8 mouse cellular contexts compared by ENCODE assay signal in genomic region chr6:59208685-59209298, GRCm38 (mm10). TPM values are rescaled to one million over a fixed set of nuclear protein-coding genes. Genes with fewer than 3 reads are reported as not detected.
A peak's percentile ranks its signal among the peaks of the same experiment; 100 is the strongest.
DNase-seq lines count a peak whose midpoint lies in the region; ATAC-seq and TF ChIP-seq lines count a peak whose summit lies in the region.

TSS of gene Tigd2 (plus strand) at chr6:59208870.

- TF ChIP-seq EP300 in heart, postnatal 0 days (IDR thresholded peaks at IDR 0.05; ENCODE audit: low read depth): no peak

- peak; percentile 86 for TF ChIP-seq CTCF in heart, postnatal 0 days (IDR thresholded peaks at IDR 0.05; ENCODE audit: low read depth)
- TF ChIP-seq CTCF in testis, adult 2 months (IDR thresholded peaks at IDR 0.05; ENCODE audit: control insufficient read depth, insufficient read depth, insufficient replicate concordance, low read depth, low read length): peak; percentile 74

- H3K4me3 ChIP-seq in forebrain, embryonic 11.5 days (ENCODE audit: low read depth, low read length): peak within 1 kb of the TSS; percentile 68
- H3K4me3 ChIP-seq in heart, postnatal 0 days (ENCODE audit: low read depth, low read length): peak within 1 kb of the TSS; percentile 70
- H3K4me3 ChIP-seq in liver, embryonic 16.5 days (ENCODE audit: low read depth, low read length): peak within 1 kb of the TSS; percentile 80
- H3K4me3 ChIP-seq in neural tube, embryonic 13.5 days: peak within 1 kb of the TSS; percentile 85
- peak within 1 kb of the TSS; percentile 98 for H3K4me3 ChIP-seq in testis, adult 2 months (ENCODE audit: control insufficient read depth, low read depth, low read length)

- DNase-seq in CD8-positive naive resting alpha-beta T cell, adult 2 months (ENCODE audit: low read depth in 2 of 2, low spot score in 2 of 2): peak; percentile 89
- DNase-seq in c-Kit-positive CD71-negative TER-119-negative erythroid progenitor cells, embryonic 14.5 days (ENCODE audit: low read depth): peak; percentile 77
- peak; percentile 97 for DNase-seq in forebrain, embryonic 11.5 days (ENCODE audit: low spot score)
- peak; percentile 83 for DNase-seq in heart, postnatal 0 days (ENCODE audit: low spot score)
- peak; percentile 97 for DNase-seq in kidney, postnatal 4 days

- TF ChIP-seq POLR2A in testis, adult 2 months (IDR thresholded peaks at IDR 0.05; ENCODE audit: control insufficient read depth, low read depth, low read length): peak; percentile 66

- no peaks in the 10 kb centered on the region for H3K9me3 ChIP-seq in forebrain, embryonic 11.5 days (ENCODE audit: control insufficient read depth, low read length)
- no peaks in the 10 kb centered on the region for H3K9me3 ChIP-seq in heart, postnatal 0 days (replicated peaks; ENCODE audit: control insufficient read depth, low read length)
- no peaks in the 10 kb centered on the region for H3K9me3 ChIP-seq in liver, embryonic 16.5 days (replicated peaks; ENCODE audit: control insufficient read depth, low read length)
- H3K9me3 ChIP-seq in neural tube, embryonic 13.5 days: no peaks in the 10 kb centered on the region

- no peak within 1 kb of the TSS for H3K27ac ChIP-seq in forebrain, embryonic 11.5 days (ENCODE audit: low read depth, low read length)
- H3K27ac ChIP-seq in heart, postnatal 0 days (ENCODE audit: low read depth): peak within 1 kb of the TSS; percentile 83
- H3K27ac ChIP-seq in liver, embryonic 16.5 days (ENCODE audit: low read length): peak within 1 kb of the TSS; percentile 77
- H3K27ac ChIP-seq in neural tube, embryonic 13.5 days (replicated peaks): peak within 1 kb of the TSS; percentile 88
- H3K27ac ChIP-seq in testis, adult 2 months (ENCODE audit: control insufficient read depth, insufficient read depth, low read depth, low read length): peak within 1 kb of the TSS; percentile 83

- H3K4me1 ChIP-seq in forebrain, embryonic 11.5 days (replicated peaks; ENCODE audit: control insufficient read depth, insufficient read depth, low read length): no peaks in the 10 kb centered on the region
- H3K4me1 ChIP-seq in heart, postnatal 0 days (ENCODE audit: control insufficient read depth, insufficient read depth): 0 out of 2 replicates have a peak, but pooled peaks cover 3% of the 10 kb centered on the region
- H3K4me1 ChIP-seq in liver, embryonic 16.5 days (ENCODE audit: control insufficient read depth, low read depth, low read length): peaks cover 3% of the 10 kb centered on the region
- H3K4me1 ChIP-seq in neural tube, embryonic 13.5 days (replicated peaks): peaks cover 6% of the 10 kb centered on the region
- peaks cover 7% of the 10 kb centered on the region for H3K4me1 ChIP-seq in testis, adult 2 months (ENCODE audit: control insufficient read depth, insufficient read depth, low read length)

- WGBS in forebrain, embryonic 11.5 days: under 1% methylated on average over 62 of the region's 62 CpGs
- WGBS in heart, postnatal 0 days: under 1% methylated on average over 56 of the region's 62 CpGs
- WGBS in liver, embryonic 16.5 days (ENCODE audit: insufficient replicate concordance): under 1% methylated on average over 62 of the region's 62 CpGs
- 1% methylated on average over 62 of the region's 62 CpGs for WGBS in neural tube, embryonic 13.5 days

- no peaks in the 10 kb centered on the region for H3K36me3 ChIP-seq in forebrain, embryonic 11.5 days (ENCODE audit: control insufficient read depth, insufficient read depth, low read length)
- H3K36me3 ChIP-seq in heart, postnatal 0 days (replicated peaks; ENCODE audit: control insufficient read depth, insufficient read depth, low read length): no peaks in the 10 kb centered on the region
- H3K36me3 ChIP-seq in liver, embryonic 16.5 days (ENCODE audit: control insufficient read depth, insufficient read depth): no peaks in the 10 kb centered on the region
- no peaks in the 10 kb centered on the region for H3K36me3 ChIP-seq in neural tube, embryonic 13.5 days
- no peaks in the 10 kb centered on the region for H3K36me3 ChIP-seq in testis, adult 2 months (ENCODE audit: control insufficient read depth, insufficient read depth, low read length)

- no peaks in the 10 kb centered on the region for H3K27me3 ChIP-seq in forebrain, embryonic 11.5 days (ENCODE audit: control insufficient read depth, insufficient read depth, low read length)
- no peaks in the 10 kb centered on the region for H3K27me3 ChIP-seq in heart, postnatal 0 days (ENCODE audit: control insufficient read depth, insufficient read depth, low read length)
- H3K27me3 ChIP-seq in liver, embryonic 16.5 days (ENCODE audit: control insufficient read depth, insufficient read depth, low read depth, low read length): no peaks in the 10 kb centered on the region
- no peaks in the 10 kb centered on the region for H3K27me3 ChIP-seq in neural tube, embryonic 13.5 days
- no peaks in the 10 kb centered on the region for H3K27me3 ChIP-seq in testis, adult 2 months (ENCODE audit: control insufficient read depth, insufficient read depth, low read length)

- peak within 1 kb of the TSS; percentile 62 for H3K4me2 ChIP-seq in forebrain, embryonic 11.5 days (ENCODE audit: low read depth, low read length, severe bottlenecking)
- peak within 1 kb of the TSS; percentile 73 for H3K4me2 ChIP-seq in heart, postnatal 0 days (ENCODE audit: low read depth, low read length)
- peak within 1 kb of the TSS; percentile 78 for H3K4me2 ChIP-seq in liver, embryonic 16.5 days (ENCODE audit: low read depth, low read length)
- peak within 1 kb of the TSS; percentile 73 for H3K4me2 ChIP-seq in neural tube, embryonic 13.5 days

- peak; percentile 97 for ATAC-seq in forebrain, embryonic 11.5 days (replicated peaks; ENCODE audit: low FRiP score)
- peak; percentile 97 for ATAC-seq in heart, postnatal 0 days (ENCODE audit: insufficient read depth, low read depth)
- peak; percentile 95 for ATAC-seq in liver, embryonic 16.5 days (ENCODE audit: low read depth)
- ATAC-seq in neural tube, embryonic 13.5 days (ENCODE audit: low read depth): peak; percentile 98

- peak within 1 kb of the TSS; percentile 83 for H3K9ac ChIP-seq in forebrain, embryonic 11.5 days (ENCODE audit: low read length)
- H3K9ac ChIP-seq in heart, postnatal 0 days (replicated peaks; ENCODE audit: low read depth, low read length): peak within 1 kb of the TSS; percentile 69
- peak within 1 kb of the TSS; percentile 79 for H3K9ac ChIP-seq in liver, embryonic 16.5 days (ENCODE audit: low read depth, low read length)
- peak within 1 kb of the TSS; percentile 88 for H3K9ac ChIP-seq in neural tube, embryonic 13.5 days

RNA-seq across cellular contexts. Expression of gene Tigd2, which starts in this region (rescaled TPM):
- polyA plus RNA-seq in forebrain, embryonic 11.5 days (2014; fragmentation: Nextera tagmentation; extraction: Ambion mirVana): 10.7 and 10.9 TPM in 2 replicates
- 9.5 and 12.4 TPM in 2 replicates for total RNA-seq in heart, postnatal 0 days (2014; rRNA removed; ENCODE audit: low replicate concordance)
- polyA plus RNA-seq in heart, postnatal 0 days (2015; fragmentation: Nextera tagmentation; extraction: Ambion mirVana): 11.7 and 12.5 TPM in 2 replicates
- polyA plus RNA-seq in liver, embryonic 16.5 days (2015; fragmentation: Nextera tagmentation; extraction: Ambion mirVana): 3.3 and 3.5 TPM in 2 replicates
- polyA plus RNA-seq in neural tube, embryonic 13.5 days (2015; fragmentation: Nextera tagmentation; extraction: Ambion mirVana): 9.3 and 10.2 TPM in 2 replicates
- polyA plus RNA-seq in testis, adult 2 months (2012; rRNA removed): 1.8 and 1.9 TPM in 2 replicates
